Mouse (Mus musculus): Measurements from ENCODE around the gene Cnbp.

Cnbp gene

DNA sequence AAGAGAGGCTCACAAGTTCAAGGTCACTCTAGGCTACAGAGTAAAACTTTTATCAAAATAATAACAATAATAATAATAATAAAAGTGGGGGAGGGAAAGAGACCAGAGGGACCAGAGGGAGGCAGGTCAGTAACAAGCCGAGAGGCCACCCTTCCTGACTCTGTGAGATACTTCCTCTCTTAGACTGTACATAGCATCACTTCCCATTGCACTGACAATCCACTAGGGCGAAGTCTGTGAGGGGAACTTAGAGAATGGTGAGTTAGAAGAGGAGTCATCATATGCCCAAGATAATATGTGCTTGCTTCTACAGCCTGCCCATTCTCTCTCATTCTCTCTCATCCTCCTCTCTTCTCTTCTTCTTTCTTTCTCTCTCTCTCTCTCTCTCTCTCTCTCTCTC is 44.9 kb downstream of the Cnbp start:
- DNase-seq (ENCODE audit: low read depth, low spot score), result no peak

DNA sequence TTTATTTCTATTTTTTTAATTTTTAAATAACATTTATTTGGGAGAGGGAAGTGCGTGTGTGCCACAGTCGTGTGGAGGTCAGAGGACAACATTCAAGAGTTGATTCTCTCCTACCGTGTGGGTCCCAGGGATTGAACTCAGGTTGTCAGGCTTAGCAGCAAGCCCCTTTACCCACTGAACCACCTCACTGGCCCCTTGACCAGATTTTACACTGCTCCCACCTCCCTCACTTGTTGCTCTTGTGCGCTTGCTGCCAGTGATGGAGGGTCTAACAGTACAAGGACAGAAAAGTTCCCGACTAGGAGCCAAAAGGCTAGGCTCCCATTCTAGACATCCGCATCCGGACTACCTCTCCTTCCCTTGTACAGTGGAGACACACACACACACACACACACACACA is 45.5 kb downstream of the Cnbp start:
- DNase-seq (ENCODE audit: low read depth, low spot score), result no peak

DNA sequence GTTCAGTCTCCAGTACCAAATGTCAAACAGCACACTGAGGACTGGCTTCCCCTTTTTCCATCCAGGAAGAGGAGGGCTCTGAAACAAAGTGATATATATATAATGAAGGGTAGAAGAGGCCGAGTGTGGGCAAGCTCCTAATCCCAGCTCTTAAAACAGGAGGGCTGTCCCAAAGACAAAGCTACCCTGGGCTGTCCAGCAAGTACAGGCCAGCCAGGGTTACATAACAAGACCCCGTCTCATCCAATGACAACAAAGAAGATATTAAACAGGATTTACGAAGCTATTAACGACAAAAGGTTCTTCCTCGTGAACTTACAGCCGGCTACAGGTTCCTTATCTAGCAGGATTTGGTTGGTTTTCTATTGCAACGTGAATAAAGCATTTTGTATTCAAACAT is 46.0 kb downstream of the Cnbp start:
- no peak for DNase-seq (ENCODE audit: low read depth, low spot score)

DNA sequence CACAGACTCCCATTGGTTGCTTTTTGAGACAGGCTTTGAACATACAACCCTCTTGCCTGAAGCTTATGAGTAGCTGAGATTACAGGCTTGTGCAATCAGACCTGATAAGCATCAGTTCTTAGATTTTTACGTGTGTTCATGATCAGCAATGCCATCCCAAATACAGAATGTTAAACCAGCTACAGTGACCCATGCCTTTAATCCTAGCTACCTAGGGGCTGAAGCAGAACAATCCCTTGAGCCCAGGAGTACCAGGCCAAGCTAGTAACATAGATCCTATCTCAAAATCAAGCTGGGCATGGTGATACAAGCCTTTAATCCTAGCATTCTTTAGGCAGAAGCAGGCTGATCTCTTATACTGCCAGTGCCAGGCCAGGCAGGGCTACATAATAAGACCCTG is 46.9 kb downstream of the Cnbp start:
- no peak for DNase-seq (ENCODE audit: low read depth, low spot score)

DNA sequence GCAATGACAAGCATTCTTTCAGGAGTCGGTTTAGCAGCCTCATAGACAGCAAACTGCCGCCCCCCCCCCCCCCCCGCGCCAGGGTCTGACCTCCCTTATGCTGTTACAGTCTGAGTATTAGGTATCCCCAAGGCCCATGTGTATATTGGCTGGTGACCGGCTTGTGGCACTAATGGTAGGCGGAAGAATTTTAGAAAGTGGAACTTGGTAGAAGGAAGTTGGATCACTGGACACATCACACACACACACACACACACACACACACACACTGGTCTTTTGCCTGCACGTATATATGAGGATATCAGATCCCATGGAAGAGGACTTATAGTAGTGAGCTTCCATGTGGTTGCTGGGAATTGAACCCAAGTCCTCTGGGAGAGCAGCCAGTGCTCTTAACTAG is 48.4 kb downstream of the Cnbp start:
- DNase-seq (ENCODE audit: low read depth, low spot score), result no peak

DNA sequence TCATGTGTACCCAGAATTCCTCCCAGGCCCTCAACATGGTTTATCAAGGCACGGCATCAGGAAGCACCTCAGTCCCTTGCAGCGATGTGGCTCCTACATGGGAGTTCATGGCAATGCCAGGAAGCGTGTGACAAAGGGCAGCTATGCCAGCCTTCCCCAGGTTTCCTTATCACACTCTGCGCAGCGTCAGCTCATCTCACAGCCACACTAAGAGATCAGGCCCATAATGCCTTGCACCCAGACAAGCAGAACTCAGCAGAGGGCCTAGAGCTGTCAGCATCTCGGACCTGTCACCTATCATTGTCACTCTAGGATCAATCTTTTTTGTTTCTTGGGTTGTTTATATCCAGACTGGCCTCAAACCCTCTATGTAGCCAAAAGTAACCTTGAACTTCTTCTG is 51.3 kb downstream of the Cnbp start:
- no peak for DNase-seq (ENCODE audit: low read depth, low spot score)

DNA sequence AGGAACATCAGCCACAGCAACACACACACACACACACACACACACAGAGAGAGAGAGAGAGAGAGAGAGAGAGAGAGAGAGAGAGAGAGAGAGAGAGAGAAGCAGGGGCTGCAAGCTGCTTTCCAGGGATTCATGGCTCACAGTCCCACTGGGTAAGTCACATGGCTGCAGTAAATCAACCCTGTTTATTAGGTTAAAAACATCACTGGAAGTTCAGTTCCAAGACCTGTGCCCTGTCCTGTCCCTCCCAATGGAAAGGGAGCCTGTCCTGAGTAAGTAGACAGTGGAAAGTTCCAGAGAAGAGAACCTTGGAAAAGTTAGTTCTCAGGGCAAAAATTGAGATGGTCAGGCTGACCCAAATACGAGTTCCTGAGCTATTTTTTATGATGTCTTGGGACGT is 53.6 kb downstream of the Cnbp start:
- no peak for DNase-seq (ENCODE audit: low read depth, low spot score)

DNA sequence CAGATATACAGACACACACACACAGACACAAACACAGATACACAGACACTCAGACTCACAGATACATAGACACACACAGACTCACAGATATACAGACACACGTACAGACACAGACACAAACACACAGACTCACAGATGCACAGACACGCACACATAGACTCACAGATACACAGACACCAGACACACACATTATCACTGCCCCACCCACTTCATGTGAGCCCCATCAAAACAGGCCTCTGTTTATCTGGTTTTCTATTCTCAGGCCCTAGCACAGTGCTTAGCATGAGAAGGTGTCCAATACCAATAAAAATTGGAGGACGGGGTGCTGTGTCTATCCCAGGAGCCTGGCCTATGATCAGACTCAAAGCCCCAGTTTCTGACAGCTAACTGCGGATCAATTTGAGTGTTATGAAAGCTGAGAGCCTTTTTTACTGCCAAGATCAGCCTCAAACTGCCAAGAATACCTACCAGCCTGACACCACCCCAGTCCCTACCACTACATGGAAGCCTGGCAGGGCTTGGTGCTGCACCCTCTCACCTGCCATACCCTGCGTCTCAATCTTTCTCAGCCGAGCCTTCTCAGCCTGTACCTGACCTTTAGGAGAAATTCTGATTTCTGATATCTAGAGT is 54.5 kb downstream of the Cnbp start:
- DNase-seq (ENCODE audit: low read depth, low spot score), result no peak

DNA sequence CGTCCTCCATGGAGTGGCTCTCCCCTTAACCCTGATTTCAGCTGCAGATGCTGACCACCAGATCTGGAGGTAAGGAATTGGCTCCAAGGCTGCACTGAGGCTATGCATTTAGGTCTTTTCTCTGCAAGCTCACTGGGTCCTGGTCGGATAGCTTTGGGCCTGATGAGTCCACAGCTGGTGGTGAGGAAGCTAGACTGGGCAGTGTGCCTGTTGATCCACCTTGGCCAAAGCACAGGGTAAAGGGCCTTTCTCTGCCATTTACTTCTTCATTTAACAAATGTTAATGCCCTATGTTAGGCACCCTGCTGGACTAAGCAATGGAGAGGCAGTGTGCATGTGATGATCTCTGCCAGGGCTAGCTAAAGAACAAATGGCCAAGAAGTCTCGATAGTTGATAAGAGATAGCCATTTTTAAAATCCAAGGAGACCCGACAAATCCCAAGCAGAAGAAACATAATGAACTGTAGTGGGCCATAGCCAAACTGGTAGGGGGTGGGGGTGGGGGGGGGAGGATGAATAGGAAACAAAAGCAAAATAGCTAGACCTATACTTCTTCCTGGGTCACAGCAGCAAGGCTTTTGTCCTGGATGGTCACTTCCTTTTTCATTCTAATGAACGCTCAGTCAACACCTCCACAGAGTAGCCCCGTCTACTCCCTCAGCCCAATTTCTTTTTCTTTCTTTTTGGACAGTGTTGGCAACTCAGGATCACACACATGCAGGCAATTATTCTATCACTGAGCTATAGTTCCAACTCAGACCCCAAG is 55.3 kb downstream of the Cnbp start:
- no peak for DNase-seq (ENCODE audit: low read depth, low spot score)

DNA sequence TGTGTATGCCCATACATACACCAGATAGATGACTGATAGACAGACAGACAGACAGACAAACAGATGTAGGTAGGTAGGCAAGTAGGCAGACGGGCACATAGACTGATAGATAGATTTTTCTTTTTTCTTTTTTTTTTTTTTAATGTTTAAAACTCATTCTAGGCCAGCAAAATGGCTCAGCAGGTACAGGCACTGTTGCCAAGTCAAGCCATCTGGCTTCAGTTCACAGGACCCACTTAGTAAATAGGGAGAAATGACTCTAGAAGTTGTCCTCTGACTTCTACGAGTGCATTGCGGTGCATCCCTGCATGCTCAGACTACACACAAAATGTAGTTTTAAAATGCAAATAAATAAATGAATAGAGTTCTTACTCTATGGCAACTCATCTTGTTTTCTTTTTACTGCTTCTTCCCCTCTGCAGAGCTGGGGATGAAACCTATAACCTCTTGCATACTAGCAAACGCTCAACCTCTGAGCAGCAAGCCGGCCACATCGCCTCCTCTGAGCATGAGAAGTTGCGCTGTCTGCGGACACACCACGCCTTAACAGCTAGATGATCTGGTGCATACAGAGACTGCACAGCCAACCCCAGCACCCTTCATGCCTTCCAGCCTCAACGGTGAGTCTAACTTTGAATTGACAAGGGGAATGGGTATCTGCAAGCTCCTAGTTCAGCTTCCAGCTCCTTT is 56.9 kb downstream of the Cnbp start:
- no peak for DNase-seq (ENCODE audit: low read depth, low spot score)

Data from retina, adult 2 months (tissue).